Mouse (Mus musculus) kidney, embryonic 16.5 days (tissue): ENCODE measurements around the gene Phf5a. TPM values are rescaled to one million over a fixed set of nuclear protein-coding genes. Genes with fewer than 3 reads are reported as not detected.

ENCODE experiments used
- ATAC-seq: fragments of 200-750 bp; cut with Nextera tagmentation; 2 replicates; pipeline ENCODE4 v1.8.0; 2017; ENCODE audit warnings: moderate TSS enrichment; ENCODE audit not compliant: low FRiP score, low TSS enrichment
- H3K27ac ChIP-seq: fragments of 300-500 bp; sonication (generic); 2 replicates; pipeline ENCODE4 v1.5.1; 2014; ENCODE audit warnings: low read length
- H3K27me3 ChIP-seq: fragments of 300-500 bp; sonication (generic); 2 replicates; pipeline ENCODE4 v1.6.1; 2014; ENCODE audit warnings: low read length, control low read depth, mixed read lengths; ENCODE audit not compliant: insufficient read depth
- H3K36me3 ChIP-seq: fragments of 300-500 bp; sonication (generic); 2 replicates; pipeline ENCODE4 v1.6.1; 2014; ENCODE audit warnings: low read length, control low read depth, mixed read lengths; ENCODE audit not compliant: insufficient read depth
- H3K4me1 ChIP-seq: fragments of 300-500 bp; sonication (generic); 2 replicates; pipeline ENCODE4 v1.6.1; 2014; ENCODE audit warnings: low read length, control low read depth, mixed read lengths; ENCODE audit not compliant: insufficient read depth
- H3K4me2 ChIP-seq: fragments of 300-500 bp; sonication (generic); replicated peaks from 2 replicates; pipeline ENCODE4 v1.6.1; 2014; ENCODE audit warnings: low read depth, low read length
- H3K4me3 ChIP-seq: fragments of 300-500 bp; sonication (generic); 2 replicates; pipeline ENCODE4 v1.5.1; 2014; ENCODE audit warnings: mild to moderate bottlenecking, low read length
- H3K9ac ChIP-seq: fragments of 300-500 bp; sonication (generic); replicated peaks from 2 replicates; pipeline ENCODE4 v1.6.1; 2014; ENCODE audit warnings: low read length
- H3K9me3 ChIP-seq: fragments of 300-500 bp; sonication (generic); 2 replicates; pipeline ENCODE4 v1.6.1; 2016; ENCODE audit warnings: low read length, control low read depth
- WGBS: fragments of 180-500 bp; shearing (Covaris S2); extraction: QIAGEN DNeasy Blood & Tissue Kit; methylation state at CpG from one replicate; pipeline ENCODE4 v1.1.7; 2014; 5-methylcytosine and 5-hydroxymethylcytosine counted together
- polyA plus RNA-seq: library from polyadenylated mRNA; unstranded; fragments of >200 nt; fragmentation: Nextera tagmentation; extraction: Ambion mirVana; gene quantifications from 2 replicates; pipeline ENCODE4 v1.2.1, GENCODE M21; 2015

The Phf5a gene
- polyA plus RNA-seq, 1 experiment from 2014 or later: 172 TPM

GRCm38 (mm10) chr15:81842275-81842674, 29.4 kb downstream of the Phf5a start:
- WGBS: 85% methylated on average over 7 of the region's 7 CpGs
- ATAC-seq: no peak
- H3K4me3 ChIP-seq: no peak overlapping the region
- no peak overlapping the region for H3K4me2 ChIP-seq
- no peaks in the 10 kb centered on the region for H3K27me3 ChIP-seq
- H3K9ac ChIP-seq: no peak overlapping the region
- no peak overlapping the region for H3K27ac ChIP-seq
- peaks cover 18% of the 10 kb centered on the region; the same call in 1 of the 2 replicates for H3K4me1 ChIP-seq
- H3K36me3 ChIP-seq: no peaks in the 10 kb centered on the region
- H3K9me3 ChIP-seq: no peaks in the 10 kb centered on the region

DNA sequence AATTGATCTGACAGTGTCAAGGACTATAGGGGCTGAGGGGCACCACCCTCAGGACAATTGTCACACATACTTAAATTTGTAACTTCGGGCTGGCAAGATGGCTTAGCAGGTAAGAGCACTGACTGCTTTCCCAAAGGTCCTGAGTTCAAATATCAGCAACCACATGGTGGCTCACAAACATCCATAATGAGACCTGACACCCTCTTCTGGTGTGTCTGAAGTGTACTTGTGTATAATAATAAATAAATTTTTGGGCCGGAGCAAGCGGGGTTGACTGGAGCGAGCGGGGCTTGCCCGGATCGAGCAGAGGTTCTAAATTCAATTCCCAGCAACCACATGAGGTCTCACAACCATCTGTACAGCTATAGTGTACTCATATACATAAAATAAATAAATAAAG, 31.4 kb downstream of the Phf5a start:
- no peaks in the 10 kb centered on the region for H3K27me3 ChIP-seq
- no peak overlapping the region for H3K4me3 ChIP-seq
- no peak overlapping the region for H3K9ac ChIP-seq
- H3K4me2 ChIP-seq: no peak overlapping the region
- no peak overlapping the region for H3K27ac ChIP-seq
- 87% methylated on average over 7 of the region's 7 CpGs for WGBS
- no peak for ATAC-seq
- H3K36me3 ChIP-seq: no peaks in the 10 kb centered on the region
- no peaks in the 10 kb centered on the region for H3K9me3 ChIP-seq
- H3K4me1 ChIP-seq: peaks cover 17% of the 10 kb centered on the region

DNA sequence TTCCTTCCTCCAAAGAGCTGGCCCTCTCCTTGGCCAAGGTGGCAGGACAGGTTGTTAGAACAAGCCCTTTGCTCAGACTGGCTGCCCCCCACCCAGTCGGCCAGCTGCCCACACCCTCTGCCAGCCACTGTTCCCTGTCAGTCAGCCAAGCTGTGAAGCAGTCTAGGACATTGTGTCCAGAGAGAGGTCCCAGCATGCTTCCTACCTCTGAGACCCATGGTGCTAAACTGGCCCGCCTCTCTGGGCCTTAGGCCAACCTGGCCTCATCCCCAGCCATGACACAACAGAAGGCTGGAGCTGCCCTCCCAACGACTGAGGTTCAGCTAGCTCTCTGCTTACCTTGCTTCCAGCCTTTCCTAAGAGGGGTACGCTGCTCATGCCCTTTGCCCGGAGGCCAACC, 32.1 kb downstream of the Phf5a start:
- H3K9me3 ChIP-seq: no peaks in the 10 kb centered on the region
- H3K4me1 ChIP-seq: peaks cover 13% of the 10 kb centered on the region
- no peak overlapping the region for H3K9ac ChIP-seq
- no peaks in the 10 kb centered on the region for H3K36me3 ChIP-seq
- no peak overlapping the region for H3K4me2 ChIP-seq
- no peak overlapping the region for H3K27ac ChIP-seq
- no peak overlapping the region for H3K4me3 ChIP-seq
- no peaks in the 10 kb centered on the region for H3K27me3 ChIP-seq
- ATAC-seq: no peak
- 57% methylated on average over 5 of the region's 5 CpGs for WGBS

DNA sequence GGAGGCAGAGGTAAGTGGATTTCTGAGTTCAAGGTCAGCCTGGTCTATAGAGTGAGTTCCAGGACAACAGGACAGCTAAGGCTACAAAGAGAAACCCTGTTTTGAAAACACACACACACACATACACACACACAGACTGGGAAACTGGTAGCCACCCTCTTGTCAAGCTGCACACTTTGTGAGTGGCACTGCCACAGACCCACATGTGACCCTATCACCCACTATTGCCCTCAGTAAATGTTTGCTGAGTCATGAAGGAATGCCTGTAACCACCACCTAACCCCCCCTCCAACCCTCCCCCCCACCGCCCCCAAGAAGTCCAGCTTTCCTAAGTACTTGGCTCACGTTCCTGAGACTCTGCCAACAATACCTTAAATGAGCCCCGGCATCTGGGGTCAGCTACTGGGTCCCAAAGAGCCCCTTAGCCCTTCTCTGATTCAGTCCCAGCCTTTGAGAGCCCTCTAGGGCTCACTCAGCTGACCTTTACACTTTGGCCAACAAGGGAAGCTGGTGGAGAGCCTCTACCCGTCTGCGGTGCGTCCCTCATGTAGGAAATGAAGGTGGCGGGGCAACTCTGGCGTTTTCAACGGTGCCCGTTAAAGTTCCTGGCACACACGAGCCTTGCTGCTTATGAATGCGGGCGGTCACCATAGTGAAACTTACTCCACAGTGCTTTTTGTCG, 33.0 kb downstream of the Phf5a start:
- Histone ChIP-seq H3K9me3 (no peaks in the 10 kb centered on the region), H3K4me3 (no peak overlapping the region), H3K36me3 (no peaks in the 10 kb centered on the region), H3K4me2 (no peak overlapping the region), H3K27ac (no peak overlapping the region), H3K4me1 (peaks cover 13% of the 10 kb centered on the region), H3K9ac (no peak overlapping the region), H3K27me3 (no peaks in the 10 kb centered on the region)
- 71% methylated on average over 14 of the region's 14 CpGs for WGBS
- no peak for ATAC-seq

- H3K27me3 ChIP-seq: no peaks in the 10 kb centered on the region
- H3K36me3 ChIP-seq: no peaks in the 10 kb centered on the region
- no peak overlapping the region for H3K27ac ChIP-seq
- no peak overlapping the region for H3K4me3 ChIP-seq
- no peak for ATAC-seq
- peak overlapping the region; percentile 63; the same call in 1 of the 2 replicates for H3K9ac ChIP-seq
- WGBS: 54% methylated on average over 7 of the region's 7 CpGs
- peak overlapping the region; percentile 63 for H3K4me2 ChIP-seq
- H3K9me3 ChIP-seq: no peaks in the 10 kb centered on the region
- H3K4me1 ChIP-seq: peaks cover 13% of the 10 kb centered on the region
These were observed 34.5 kb downstream of the Phf5a start for GRCm38 (mm10) chr15:81836966-81837920.

GRCm38 (mm10) chr15:81836124-81836821, 35.4 kb downstream of the Phf5a start:
- under 1% methylated on average over 32 of the region's 33 CpGs for WGBS
- peak overlapping the region; percentile 63 for H3K9ac ChIP-seq
- peak overlapping the region; percentile 40; the same call in 1 of the 2 replicates for H3K27ac ChIP-seq

DNA sequence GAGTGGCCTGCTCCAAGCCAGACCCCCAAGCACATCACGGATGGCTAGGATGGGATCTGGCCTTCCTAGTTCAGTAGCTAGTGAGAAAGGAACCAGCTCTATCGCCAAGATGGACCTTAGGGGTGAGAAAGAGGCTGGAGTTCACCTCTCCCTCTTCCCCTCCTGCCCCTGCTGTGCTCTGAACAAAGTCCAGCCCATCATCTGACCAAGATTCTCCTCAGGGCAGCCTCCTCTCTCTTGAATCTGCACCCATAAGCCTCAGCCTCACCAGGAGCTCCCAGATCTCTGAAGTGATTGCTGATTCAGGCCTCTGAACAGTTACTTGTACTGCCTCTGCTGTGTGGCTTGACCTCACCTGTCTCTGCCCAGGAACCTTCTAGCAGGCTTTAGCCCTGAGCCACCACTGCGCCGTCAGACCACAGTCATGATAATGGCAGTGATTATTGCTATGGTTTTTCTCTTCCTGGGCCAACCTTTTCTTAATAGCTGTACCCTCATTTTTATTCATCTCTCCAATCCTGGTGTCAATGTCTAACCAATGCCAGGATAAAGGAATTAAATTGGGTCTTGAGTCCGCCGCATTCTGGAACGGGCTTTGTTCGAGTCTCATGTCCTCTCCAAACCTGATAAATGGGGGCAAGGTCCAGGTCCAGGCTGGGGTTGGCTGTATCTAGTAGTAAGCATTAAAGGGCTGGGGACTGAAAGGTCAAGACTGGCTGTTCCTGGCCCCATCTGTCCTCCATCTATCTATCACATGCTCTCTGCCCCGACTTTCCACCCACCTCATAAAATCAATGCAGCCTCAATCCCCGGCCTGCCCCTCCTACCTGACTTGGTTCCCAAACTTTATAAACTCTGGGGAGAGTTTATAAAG, 36.5 kb downstream of the Phf5a start:
- Histone ChIP-seq H3K4me3 (no peak overlapping the region), H3K4me1 (peaks cover 16% of the 10 kb centered on the region), H3K9me3 (no peaks in the 10 kb centered on the region), H3K4me2 (no peak overlapping the region), H3K27me3 (no peaks in the 10 kb centered on the region), H3K9ac (peak overlapping the region; percentile 63; the same call in 1 of the 2 replicates), H3K36me3 (no peaks in the 10 kb centered on the region), H3K27ac (no peak overlapping the region)
- ATAC-seq: no peak
- WGBS: 63% methylated on average over 10 of the region's 10 CpGs

More at GRCm38 (mm10) chr15:81836124-81836821, 35.4 kb downstream of the Phf5a start:
- ATAC-seq: peak; percentile 93
- Histone ChIP-seq H3K4me2 (peak overlapping the region; percentile 63), H3K27me3 (no peaks in the 10 kb centered on the region), H3K9me3 (no peaks in the 10 kb centered on the region), H3K4me3 (peak overlapping the region; percentile 44), H3K36me3 (no peaks in the 10 kb centered on the region), H3K4me1 (peaks cover 16% of the 10 kb centered on the region)

DNA sequence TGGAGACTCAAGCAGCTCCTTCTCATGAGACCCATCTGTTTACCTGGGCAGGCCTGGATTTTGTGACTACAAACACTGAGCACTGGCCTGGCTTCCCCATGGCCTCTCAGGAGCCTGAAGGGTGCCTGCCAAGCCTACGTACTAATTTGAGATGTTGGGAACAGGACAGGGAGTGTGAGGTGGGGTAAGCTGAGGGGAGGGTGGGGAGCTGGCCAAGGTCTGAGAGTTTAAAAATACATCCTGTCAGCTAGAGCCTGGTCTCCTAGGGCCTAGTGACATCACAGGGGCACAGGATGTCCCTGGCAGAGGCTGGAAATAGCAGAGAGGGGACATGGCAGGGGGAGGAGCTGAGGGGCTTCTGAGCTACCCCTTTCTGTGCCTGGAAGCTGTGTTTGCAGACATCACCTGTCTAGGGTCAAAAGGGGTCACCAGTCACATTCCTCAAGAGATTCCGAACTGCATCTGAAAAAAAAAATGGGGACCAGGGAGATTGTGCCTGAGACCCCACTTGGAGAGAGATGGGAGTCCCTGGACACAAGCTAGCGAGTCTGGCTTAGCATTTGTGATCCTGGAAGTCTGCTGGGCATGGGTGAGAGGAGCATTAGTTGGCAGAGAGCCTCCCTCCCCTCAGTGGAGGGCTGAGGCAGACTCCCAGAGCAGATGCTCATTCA, 37.4 kb downstream of the Phf5a start:
- H3K4me2 ChIP-seq: no peak overlapping the region
- no peak for ATAC-seq
- H3K4me3 ChIP-seq: no peak overlapping the region
- WGBS: 74% methylated on average over 3 of the region's 3 CpGs
- H3K9ac ChIP-seq: no peak overlapping the region
- H3K4me1 ChIP-seq: peaks cover 16% of the 10 kb centered on the region
- H3K27me3 ChIP-seq: no peaks in the 10 kb centered on the region
- H3K9me3 ChIP-seq: no peaks in the 10 kb centered on the region
- H3K27ac ChIP-seq: no peak overlapping the region
- H3K36me3 ChIP-seq: no peaks in the 10 kb centered on the region
